Mouse (Mus musculus) c-Kit-negative CD71-positive TER-119-positive erythroid progenitor cells, embryonic 14.5 days (primary cell): ENCODE measurements around the gene Natd1.

Experiments used
- DNase-seq: peaks from one replicate; pipeline ENCODE4 v3.0.0-alpha.2; 2013; ENCODE audit warnings: low read depth, low spot score

The Natd1 gene

GRCm38 (mm10) chr11:60931869-60932481 lies 17.4 kb upstream of the Natd1 start, which contains the start of gene Map2k3:
Map2k3 (plus strand) TSS chr11:60932033.
- peak; percentile 95 for DNase-seq

GRCm38 (mm10) chr11:60931282-60931868 lies 16.8 kb upstream of the Natd1 start:
- no peak for DNase-seq

GRCm38 (mm10) chr11:60930724-60931281 lies 16.3 kb upstream of the Natd1 start:
- DNase-seq = no peak

GRCm38 (mm10) chr11:60927264-60927663 lies 12.7 kb upstream of the Natd1 start:
- DNase-seq = peak; percentile 93

- DNase-seq = no peak
Measured at GRCm38 (mm10) chr11:60924981-60925380, 10.4 kb upstream of the Natd1 start.

- peak; percentile 80 for DNase-seq
Measured at GRCm38 (mm10) chr11:60924498-60924897, 9.9 kb upstream of the Natd1 start.

- no peak for DNase-seq
Measured at GRCm38 (mm10) chr11:60922964-60923363, 8.4 kb upstream of the Natd1 start.

- peak; percentile 75 for DNase-seq
Measured at GRCm38 (mm10) chr11:60922195-60922594, 7.6 kb upstream of the Natd1 start.

- no peak for DNase-seq
Measured at GRCm38 (mm10) chr11:60920021-60920420, 5.5 kb upstream of the Natd1 start.

GRCm38 (mm10) chr11:60915201-60915600 lies 651 bp upstream of the Natd1 start:
- no peak for DNase-seq

GRCm38 (mm10) chr11:60913301-60914196 lies 1.0 kb downstream of the Natd1 start:
- DNase-seq = peak; percentile 83

- no peak for DNase-seq
Measured at GRCm38 (mm10) chr11:60912525-60912973, 2.0 kb downstream of the Natd1 start.

GRCm38 (mm10) chr11:60909626-60910025 lies 4.9 kb downstream of the Natd1 start:
- DNase-seq = no peak

GRCm38 (mm10) chr11:60908073-60908472 lies 6.5 kb downstream of the Natd1 start:
- DNase-seq = no peak

GRCm38 (mm10) chr11:60906449-60906848 lies 8.1 kb downstream of the Natd1 start:
- no peak for DNase-seq

- DNase-seq = no peak
Measured at GRCm38 (mm10) chr11:60905407-60906120, 9.0 kb downstream of the Natd1 start.

- DNase-seq = no peak
Measured at GRCm38 (mm10) chr11:60903661-60904061, 10.9 kb downstream of the Natd1 start.

GRCm38 (mm10) chr11:60902486-60902885 lies 12.1 kb downstream of the Natd1 start:
- DNase-seq = no peak

GRCm38 (mm10) chr11:60902001-60902400 lies 12.5 kb downstream of the Natd1 start:
- DNase-seq = no peak

- no peak for DNase-seq
Measured at GRCm38 (mm10) chr11:60895915-60896314, 18.6 kb downstream of the Natd1 start.

- no peak for DNase-seq
Measured at GRCm38 (mm10) chr11:60890744-60891143, 23.8 kb downstream of the Natd1 start.
